Mouse (Mus musculus) liver, embryonic 14.5 days (tissue): ENCODE results near the gene Gpx8. TPM values are rescaled to one million over a fixed set of nuclear protein-coding genes. Genes with fewer than 3 reads are reported as not detected.

Experiments
- ATAC-seq: fragments of 200-750 bp; cut with Nextera tagmentation; 2 replicates; pipeline ENCODE4 v1.8.0; 2017; ENCODE audit warnings: moderate number of reproducible peaks, mild to moderate bottlenecking, moderate library complexity; ENCODE audit not compliant: insufficient read depth
- DNase-seq, 3 experiments: peaks; one replicate each; pipeline ENCODE4 v3.0.0-alpha.2; 2012 to 2013; ENCODE audit warnings: low read depth in 3 of 3, low spot score in 3 of 3
- H3K27ac ChIP-seq: fragments of 300-500 bp; sonication (generic); 2 replicates; pipeline ENCODE4 v1.5.1; 2014; ENCODE audit warnings: moderate library complexity, mild to moderate bottlenecking, control low read depth, inconsistent platforms
- H3K27me3 ChIP-seq: fragments of 300-500 bp; sonication (generic); 2 replicates; pipeline ENCODE4 v1.6.1; 2014; ENCODE audit warnings: mild to moderate bottlenecking, low read length, moderate library complexity; ENCODE audit not compliant: control insufficient read depth, insufficient read depth
- H3K36me3 ChIP-seq: fragments of 300-500 bp; sonication (generic); replicated peaks from 2 replicates; pipeline ENCODE4 v1.6.1; 2014; ENCODE audit warnings: low read depth; ENCODE audit not compliant: control insufficient read depth, insufficient read depth
- H3K4me1 ChIP-seq, 2 experiments: fragments of 200-500 bp in 1 of 2; fragments of 300-500 bp in 1 of 2; sonication (generic) in 1 of 2; replicated peaks; 2 replicates each; pipeline ENCODE4 v1.6.1; 2012 to 2014; ENCODE audit warnings: antibody characterized with exemption in 1 of 2, inconsistent platforms in 1 of 2, low read length in 1 of 2; ENCODE audit not compliant: control insufficient read depth in 2 of 2, insufficient read depth in 2 of 2
- H3K4me2 ChIP-seq: fragments of 300-500 bp; sonication (generic); 2 replicates; pipeline ENCODE4 v1.6.1; 2014; ENCODE audit warnings: low read depth, mild to moderate bottlenecking, control low read depth, moderate library complexity
- H3K4me3 ChIP-seq, 2 experiments: fragments of 200-500 bp in 1 of 2; fragments of 300-500 bp in 1 of 2; sonication (generic) in 1 of 2; 2 replicates each; pipeline ENCODE4 v1.5.1; 2012 to 2014; ENCODE audit warnings: low read depth in 2 of 2, low read length in 2 of 2, mild to moderate bottlenecking in 2 of 2, control low read depth in 1 of 2, inconsistent platforms in 1 of 2, moderate library complexity in 1 of 2; ENCODE audit not compliant: insufficient read depth in 1 of 2
- H3K9ac ChIP-seq: fragments of 300-500 bp; sonication (generic); replicated peaks from 2 replicates; pipeline ENCODE4 v1.6.1; 2014; ENCODE audit warnings: mild to moderate bottlenecking, control low read depth, moderate library complexity
- H3K9me3 ChIP-seq: fragments of 300-500 bp; sonication (generic); 2 replicates; pipeline ENCODE4 v1.6.1; 2016; ENCODE audit warnings: low read length, mixed read lengths; ENCODE audit not compliant: control insufficient read depth
- CTCF ChIP-seq: IDR thresholded peaks from 2 replicates; pipeline ENCODE4 v1.5.1; 2016; ENCODE audit warnings: antibody characterized with exemption, low read depth, control low read depth
- EP300 ChIP-seq: IDR thresholded peaks from 2 replicates; pipeline ENCODE4 v1.6.1; 2016; ENCODE audit warnings: antibody characterized with exemption, low read depth
- WGBS: fragments of 180-500 bp; shearing (Covaris S2); extraction: QIAGEN DNeasy Blood & Tissue Kit; methylation state at CpG from one replicate; pipeline ENCODE4 v1.1.7; 2014; ENCODE audit not compliant: insufficient replicate concordance; 5-methylcytosine and 5-hydroxymethylcytosine counted together
- polyA plus RNA-seq, 2 experiments: library from polyadenylated mRNA; depleted of rRNA in 1 of 2; stranded (reverse) in 1 of 2; unstranded in 1 of 2; fragments of >200 nt; fragmentation: Nextera tagmentation in 1 of 2; extraction: Ambion mirVana in 1 of 2; gene quantifications; 2 replicates each; pipeline versions ENCODE4 v1.2.1 to v1.2.3; 2012 to 2014

The Gpx8 gene
- polyA plus RNA-seq (2012; rRNA removed) (2.2 and 3.1 TPM in 2 replicates), polyA plus RNA-seq (2014; fragmentation: Nextera tagmentation; extraction: Ambion mirVana) (6.4 and 6.8 TPM in 2 replicates)

- no peak for DNase-seq
- H3K4me2 ChIP-seq = peak within 1 kb of the TSS; percentile 29
- H3K36me3 ChIP-seq = no peaks in the 10 kb centered on the region
- TF ChIP-seq EP300 (no peak), CTCF (peak; percentile 26)
- H3K4me3 ChIP-seq = peak within 1 kb of the TSS; percentile 10 to 42
- H3K9ac ChIP-seq = no peak within 1 kb of the TSS
- ATAC-seq = no peak
- no peaks in the 10 kb centered on the region for H3K4me1 ChIP-seq
- H3K27me3 ChIP-seq = no peaks in the 10 kb centered on the region; the same call in 1 of the 2 replicates
- H3K9me3 ChIP-seq = no peaks in the 10 kb centered on the region
- 6% methylated on average over 21 of the region's 21 CpGs for WGBS
- H3K27ac ChIP-seq = no peak within 1 kb of the TSS
Measured at GRCm38 (mm10) chr13:113046211-113046883, at the start of gene Gpx8. Gene Gpx8, minus strand, starts transcription at chr13:113046410.

GRCm38 (mm10) chr13:113094618-113095017 is 48.4 kb upstream of the Gpx8 start:
- Histone ChIP-seq H3K4me1 (no peaks in the 10 kb centered on the region), H3K9ac (no peak overlapping the region), H3K27ac (no peak overlapping the region), H3K9me3 (no peaks in the 10 kb centered on the region), H3K36me3 (no peaks in the 10 kb centered on the region), H3K4me2 (no peak overlapping the region), H3K4me3 (no peak overlapping the region), H3K27me3 (no peaks in the 10 kb centered on the region)
- DNase-seq = no peak
- no peak for ATAC-seq
- WGBS = 34% methylated on average over 1 of the region's 1 CpGs
- TF ChIP-seq EP300 (no peak), CTCF (no peak)

DNA sequence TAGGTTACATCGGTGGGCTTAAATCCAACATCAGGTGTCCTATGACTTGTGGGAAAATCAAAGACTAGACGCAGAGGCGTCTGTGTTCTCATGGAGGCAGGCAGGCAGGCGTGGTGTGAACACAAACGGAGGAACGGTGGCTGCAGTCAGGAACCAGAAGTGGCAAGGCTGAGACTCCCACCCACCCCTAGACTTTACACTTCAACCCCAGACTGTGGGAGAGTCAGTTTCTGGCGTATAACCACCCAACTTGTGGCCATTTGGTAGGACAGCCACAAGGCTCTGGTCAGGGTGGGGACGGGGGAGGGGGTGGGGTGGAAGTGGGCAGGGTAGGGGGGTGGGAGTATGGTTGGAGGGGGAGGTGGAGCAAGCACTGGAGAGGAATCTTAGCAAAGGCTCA is 44.3 kb upstream of the Gpx8 start:
- TF ChIP-seq EP300 (no peak), CTCF (no peak)
- no peak overlapping the region for H3K4me3 ChIP-seq
- H3K4me2 ChIP-seq = no peak overlapping the region
- no peaks in the 10 kb centered on the region for H3K9me3 ChIP-seq
- no peaks in the 10 kb centered on the region for H3K4me1 ChIP-seq
- no peak overlapping the region for H3K27ac ChIP-seq
- H3K27me3 ChIP-seq = no peaks in the 10 kb centered on the region
- DNase-seq = no peak
- no peak overlapping the region for H3K9ac ChIP-seq
- WGBS = 60% methylated on average over 8 of the region's 8 CpGs
- no peak for ATAC-seq
- H3K36me3 ChIP-seq = no peaks in the 10 kb centered on the region

GRCm38 (mm10) chr13:113087226-113088017 is 41.2 kb upstream of the Gpx8 start:
- no peak for DNase-seq
- Histone ChIP-seq H3K4me2 (no peak overlapping the region), H3K4me1 (peaks cover 0 to 6% of the 10 kb centered on the region in 2 experiments; a peak in 2 of 4 replicates), H3K9ac (no peak overlapping the region), H3K36me3 (no peaks in the 10 kb centered on the region), H3K27ac (no peak overlapping the region), H3K4me3 (no peak overlapping the region), H3K27me3 (no peaks in the 10 kb centered on the region), H3K9me3 (no peaks in the 10 kb centered on the region)
- WGBS = 57% methylated on average over 13 of the region's 13 CpGs
- ATAC-seq = no peak
- TF ChIP-seq CTCF (no peak), EP300 (no peak)

DNA sequence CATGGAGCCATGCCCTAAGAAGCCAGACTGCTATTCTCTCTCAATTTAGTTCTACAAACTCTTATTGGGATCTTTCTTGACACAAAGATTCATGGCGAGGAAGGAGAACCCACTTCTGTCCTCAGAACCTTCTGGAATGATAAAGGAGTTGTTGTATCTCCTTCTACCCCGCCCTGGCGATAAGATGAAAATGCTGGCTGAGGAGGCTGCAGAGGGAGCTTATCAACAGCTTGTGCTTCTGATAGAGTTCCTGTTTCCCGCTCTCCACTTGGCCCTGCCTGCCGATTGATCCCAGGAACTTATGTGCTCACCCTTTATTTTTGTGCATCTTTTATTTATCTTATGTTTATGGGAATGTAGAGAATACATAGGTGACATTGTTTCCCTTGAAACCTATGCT is 38.5 kb upstream of the Gpx8 start:
- no peak for TF ChIP-seq EP300
- TF ChIP-seq CTCF = no peak

More for the DNA sequence above, 38.5 kb upstream of the Gpx8 start:
- Histone ChIP-seq H3K27me3 (no peaks in the 10 kb centered on the region), H3K27ac (no peak overlapping the region), H3K4me1 (peaks cover 0 to 6% of the 10 kb centered on the region in 2 experiments; a peak in 2 of 4 replicates), H3K36me3 (no peaks in the 10 kb centered on the region), H3K4me3 (no peak overlapping the region), H3K9ac (no peak overlapping the region), H3K9me3 (no peaks in the 10 kb centered on the region), H3K4me2 (no peak overlapping the region)
- 11% methylated on average over 5 of the region's 5 CpGs for WGBS
- ATAC-seq (no peak), DNase-seq (no peak)
